Mouse (Mus musculus) activated CD4-positive, CD25-positive, alpha-beta regulatory T cell, adult 4 months (primary cell): Measurements from ENCODE around the gene Ier5l. TPM values are rescaled to one million over a fixed set of nuclear protein-coding genes. Genes with fewer than 3 reads are reported as not detected.

Experiments
- ATAC-seq: one replicate; pipeline ENCODE4 v1.8.0; 2017
- polyA plus RNA-seq, 2 experiments: library from polyadenylated mRNA; unstranded; fragments of 100-300 nt; shearing (Covaris generic); gene quantifications; one replicate each; pipeline ENCODE4 v1.2.1; 2017

Gene Ier5l
- polyA plus RNA-seq, 2 experiments from 2014 or later = 0.16 TPM; not detected in 1

- peak; percentile 63 for ATAC-seq
These were observed 32.2 kb downstream of the Ier5l start for GRCm38 (mm10) chr2:30441518-30442497.

- ATAC-seq = peak; percentile 76
These were observed 33.1 kb downstream of the Ier5l start for GRCm38 (mm10) chr2:30440701-30441517.

GRCm38 (mm10) chr2:30440211-30440700, 33.8 kb downstream of the Ier5l start:
- no peak for ATAC-seq

GRCm38 (mm10) chr2:30439631-30440030, 34.4 kb downstream of the Ier5l start:
- no peak for ATAC-seq

- no peak for ATAC-seq
These were observed 36.2 kb downstream of the Ier5l start for GRCm38 (mm10) chr2:30437791-30438190.

- no peak for ATAC-seq
These were observed 37.2 kb downstream of the Ier5l start for GRCm38 (mm10) chr2:30436809-30437208.

GRCm38 (mm10) chr2:30436156-30436545, 37.9 kb downstream of the Ier5l start:
- ATAC-seq = no peak

- peak; percentile 78 for ATAC-seq
These were observed 38.5 kb downstream of the Ier5l start for GRCm38 (mm10) chr2:30435326-30436155.

GRCm38 (mm10) chr2:30429156-30429555, 44.9 kb downstream of the Ier5l start:
- no peak for ATAC-seq

Other genes starting within 250 kb of the Ier5l start
- gene Lrrc8a, start 236.5 kb downstream of the Ier5l start, polyA plus RNA-seq = 10 to 100 TPM; 34.4 to 38.4 TPM
- gene Gm28035, start 233.7 kb downstream of the Ier5l start, polyA plus RNA-seq = not detected
- gene Phyhd1, start 208.0 kb downstream of the Ier5l start, polyA plus RNA-seq = 1 to 10 TPM; 3.9 to 4.8 TPM
- gene Gm28038, start 193.2 kb downstream of the Ier5l start, polyA plus RNA-seq = not detected
- gene Dolk, start 187.9 kb downstream of the Ier5l start, polyA plus RNA-seq = 10 to 100 TPM; 11.6 to 13.6 TPM
- gene Nup188, start 187.8 kb downstream of the Ier5l start, polyA plus RNA-seq = 10 to 100 TPM; 25.8 to 30.6 TPM
- gene Sh3glb2, start 114.9 kb downstream of the Ier5l start, polyA plus RNA-seq = 100 to 1,000 TPM in 1 of 2 experiments, 10 to 100 TPM in 1; 80.5 to 105 TPM
- 1 to 10 TPM; 1.3 to 7.4 TPM for gene Miga2, start 110.0 kb downstream of the Ier5l start, polyA plus RNA-seq
- 10 to 100 TPM; 15.3 to 18.3 TPM for gene Dolpp1, start 82.0 kb downstream of the Ier5l start, polyA plus RNA-seq
- gene Crat, start 58.4 kb downstream of the Ier5l start, polyA plus RNA-seq = 1 to 10 TPM; 2.9 to 3.5 TPM
- gene Ptpa, start 58.2 kb downstream of the Ier5l start, polyA plus RNA-seq = 10 to 100 TPM; 46.4 to 73.2 TPM
- gene Cstad, start 120.8 kb upstream of the Ier5l start, polyA plus RNA-seq = 1 to 10 TPM; 1.2 to 2.0 TPM